Mouse (Mus musculus) ES-E14 (cell line): ENCODE measurements around the gene Jmy.

Experiments
- CHD2 ChIP-seq: IDR thresholded peaks from 2 replicates; pipeline ENCODE4 v1.6.1; 2014; ENCODE audit warnings: mild to moderate bottlenecking, low read depth, low read length, inconsistent platforms
- ZNF384 ChIP-seq: IDR thresholded peaks from 2 replicates; pipeline ENCODE4 v1.6.1; 2012; ENCODE audit warnings: low read depth, low read length, inconsistent platforms

GRCm38 (mm10) chr13:93468355-93468754, 31.3 kb downstream of the Jmy start:
- no peak for TF ChIP-seq ZNF384
- TF ChIP-seq CHD2, result no peak
